Mouse (Mus musculus) midbrain, postnatal 0 days (tissue): ENCODE data around the gene E2f7. TPM values are rescaled to one million over a fixed set of nuclear protein-coding genes. Genes with fewer than 3 reads are reported as not detected.
A peak's percentile ranks its signal among the peaks of the same experiment; 100 is the strongest.

Source experiments
- ATAC-seq: fragments of 200-750 bp; cut with Nextera tagmentation; 2 replicates; pipeline ENCODE4 v1.8.0; 2017; ENCODE audit warnings: moderate number of reproducible peaks, mild to moderate bottlenecking, moderate TSS enrichment, moderate library complexity; ENCODE audit not compliant: low FRiP score
- DNase-seq: peaks from one replicate; pipeline ENCODE4 v3.0.0-alpha.2; 2015; ENCODE audit warnings: low spot score
- H3K27ac ChIP-seq: fragments of 300-500 bp; sonication (generic); 2 replicates; pipeline ENCODE4 v1.5.1; 2014; ENCODE audit warnings: low read depth, mild to moderate bottlenecking, low read length, mixed read lengths
- H3K27me3 ChIP-seq: fragments of 300-500 bp; sonication (generic); 2 replicates; pipeline ENCODE4 v1.6.1; 2014; ENCODE audit warnings: low read length, control low read depth, mixed read lengths; ENCODE audit not compliant: insufficient read depth
- H3K36me3 ChIP-seq: fragments of 300-500 bp; sonication (generic); 2 replicates; pipeline ENCODE4 v1.6.1; 2014; ENCODE audit warnings: low read length, control low read depth, mixed read lengths; ENCODE audit not compliant: insufficient read depth
- H3K4me1 ChIP-seq: fragments of 300-500 bp; sonication (generic); 2 replicates; pipeline ENCODE4 v1.6.1; 2014; ENCODE audit warnings: mild to moderate bottlenecking, control low read depth, antibody characterized with exemption, low read length, mixed read lengths; ENCODE audit not compliant: insufficient read depth
- H3K4me2 ChIP-seq: fragments of 300-500 bp; sonication (generic); 2 replicates; pipeline ENCODE4 v1.6.1; 2014; ENCODE audit warnings: low read depth, mild to moderate bottlenecking, low read length, mixed read lengths; ENCODE audit not compliant: poor library complexity, severe bottlenecking
- H3K4me3 ChIP-seq: fragments of 300-500 bp; sonication (generic); 2 replicates; pipeline ENCODE4 v1.5.1; 2014; ENCODE audit warnings: low read depth, mild to moderate bottlenecking, low read length, moderate library complexity
- H3K9ac ChIP-seq: fragments of 300-500 bp; sonication (generic); replicated peaks from 2 replicates; pipeline ENCODE4 v1.6.1; 2014; ENCODE audit warnings: mild to moderate bottlenecking, low read length, moderate library complexity, mixed read lengths; ENCODE audit not compliant: poor library complexity, severe bottlenecking
- H3K9me3 ChIP-seq: fragments of 300-500 bp; sonication (generic); 2 replicates; pipeline ENCODE4 v1.6.1; 2016; ENCODE audit warnings: low read length, control low read depth
- CTCF ChIP-seq: IDR thresholded peaks from 2 replicates; pipeline ENCODE4 v1.5.1; 2016; ENCODE audit warnings: antibody characterized with exemption, mild to moderate bottlenecking
- WGBS: fragments of 180-500 bp; shearing (Covaris S2); extraction: QIAGEN DNeasy Blood & Tissue Kit; methylation state at CpG from one replicate; pipeline ENCODE4 v1.1.7; 2014; 5-methylcytosine and 5-hydroxymethylcytosine counted together
- polyA plus RNA-seq: library from polyadenylated mRNA; unstranded; fragments of >200 nt; fragmentation: Nextera tagmentation; extraction: Ambion mirVana; gene quantifications from 2 replicates; pipeline ENCODE4 v1.2.1, GENCODE M21; 2015
- total RNA-seq: library from RNA; depleted of rRNA; stranded (reverse); fragments of >200 nt; gene quantifications from 2 replicates; pipeline ENCODE4 v1.2.3, GENCODE M21; 2014; rRNA removed

E2f7 gene
- total and polyA plus RNA-seq, 2 experiments from 2014 or later = 1.4 to 2.3 TPM

DNA sequence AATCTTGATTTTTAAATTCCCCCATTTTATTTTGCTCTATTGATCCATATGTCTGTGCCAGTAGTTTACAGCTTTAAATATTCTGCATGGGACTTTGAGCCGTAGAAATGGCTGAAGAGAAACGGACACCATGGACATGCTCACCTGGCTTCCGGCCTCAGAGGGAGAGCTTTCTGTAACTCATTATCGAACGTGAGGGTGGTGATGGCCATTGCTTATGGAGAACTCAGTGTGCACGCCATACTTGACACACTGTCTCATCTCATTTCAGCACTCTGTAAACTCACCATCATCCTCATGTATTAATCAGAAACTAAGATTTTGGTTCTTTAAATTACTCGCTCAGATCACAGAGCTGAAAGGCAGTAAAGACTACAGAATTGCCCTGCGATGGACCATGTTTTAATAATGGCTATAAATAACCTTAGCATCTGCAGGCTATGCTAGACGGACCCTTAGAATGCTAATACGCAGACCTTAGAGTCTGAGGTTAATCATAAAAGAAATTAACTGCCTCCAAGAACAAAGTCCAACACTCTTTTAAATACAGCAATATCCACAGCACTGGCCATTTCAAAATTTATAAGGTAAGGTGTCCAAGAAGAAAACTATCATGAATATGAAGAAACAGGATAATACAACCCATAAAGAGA, 66.1 kb downstream of the E2f7 start:
- H3K4me2 ChIP-seq = no peak overlapping the region
- ATAC-seq = no peak

DNA sequence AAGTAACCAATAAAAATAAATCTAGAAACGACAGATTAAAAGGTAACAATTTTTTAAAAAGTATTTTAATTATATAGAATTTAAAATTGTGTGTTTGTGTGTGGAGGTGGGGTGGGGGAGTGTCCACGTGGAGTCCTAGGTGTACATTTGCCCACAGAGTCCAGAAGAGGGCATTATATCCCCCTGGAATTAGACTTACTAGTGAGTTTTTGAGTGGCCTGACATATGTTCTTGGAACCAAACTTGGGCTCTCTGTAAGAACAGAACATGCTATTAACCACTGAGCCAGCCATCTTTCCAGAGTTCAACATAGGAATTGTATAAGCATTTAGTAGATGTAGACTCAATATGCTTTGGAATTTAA, 66.6 kb downstream of the E2f7 start:
- Histone ChIP-seq H3K4me2 (no peak overlapping the region), H3K9me3 (no peaks in the 10 kb centered on the region), H3K36me3 (no peaks in the 10 kb centered on the region), H3K9ac (no peak overlapping the region), H3K4me1 (no peaks in the 10 kb centered on the region), H3K4me3 (no peak overlapping the region), H3K27me3 (no peaks in the 10 kb centered on the region), H3K27ac (no peak overlapping the region)
- DNase-seq = no peak
- ATAC-seq = no peak
- peak; percentile 19 for TF ChIP-seq CTCF
- WGBS = 57% methylated on average over 2 of the region's 2 CpGs

More for the DNA sequence above, 66.1 kb downstream of the E2f7 start:
- no peak overlapping the region for H3K4me3 ChIP-seq
- no peak overlapping the region for H3K9ac ChIP-seq
- H3K9me3 ChIP-seq = no peaks in the 10 kb centered on the region
- H3K27me3 ChIP-seq = no peaks in the 10 kb centered on the region
- WGBS = 79% methylated on average over 10 of the region's 10 CpGs
- no peaks in the 10 kb centered on the region for H3K36me3 ChIP-seq
- H3K4me1 ChIP-seq = no peaks in the 10 kb centered on the region
- no peak overlapping the region for H3K27ac ChIP-seq
- no peak for TF ChIP-seq CTCF
- DNase-seq = no peak

DNA sequence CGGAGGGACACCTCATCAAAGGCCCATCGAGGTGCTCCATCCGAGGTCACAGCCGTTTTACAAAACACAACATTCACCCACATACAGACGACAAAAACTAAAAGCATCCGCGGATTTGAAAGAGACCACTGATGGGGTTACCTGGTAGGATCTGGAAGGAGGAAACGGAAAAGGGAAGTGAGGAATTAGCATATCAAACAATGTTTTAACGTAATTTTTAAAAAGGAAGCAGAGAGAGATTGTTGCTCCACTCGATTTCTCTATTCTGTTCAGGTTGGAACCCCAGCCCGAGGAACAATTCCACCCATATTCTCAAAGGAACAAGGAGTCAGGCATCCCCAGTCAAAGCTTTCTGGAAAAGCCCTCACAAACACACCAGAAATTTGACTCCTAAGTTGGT, 75.9 kb downstream of the E2f7 start:
- TF ChIP-seq CTCF = no peak
- Histone ChIP-seq H3K27me3 (no peaks in the 10 kb centered on the region), H3K36me3 (no peaks in the 10 kb centered on the region), H3K4me1 (no peaks in the 10 kb centered on the region), H3K4me2 (no peak overlapping the region), H3K27ac (no peak overlapping the region), H3K4me3 (no peak overlapping the region), H3K9ac (no peak overlapping the region), H3K9me3 (no peaks in the 10 kb centered on the region)
- DNase-seq = no peak
- ATAC-seq = no peak
- 81% methylated on average over 11 of the region's 11 CpGs for WGBS

DNA sequence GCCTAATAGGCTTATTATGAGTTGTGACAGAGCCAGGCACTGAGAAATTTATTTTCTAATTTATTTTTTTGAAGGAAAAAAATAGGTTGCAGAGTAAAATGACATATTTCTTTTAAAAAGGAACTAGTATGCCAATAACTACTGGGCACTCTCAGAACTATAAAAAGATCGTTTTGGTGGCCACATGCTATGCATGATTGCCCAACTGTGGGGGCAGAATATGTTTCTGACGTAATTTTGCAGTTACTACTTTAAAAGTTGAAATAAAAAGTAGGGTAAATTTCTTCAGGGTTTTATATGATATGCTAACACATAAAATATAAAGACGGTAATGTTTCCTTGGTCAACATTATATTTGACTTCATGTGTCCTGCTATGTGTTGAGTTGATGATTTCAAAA, 76.5 kb downstream of the E2f7 start:
- no peaks in the 10 kb centered on the region for H3K27me3 ChIP-seq
- no peaks in the 10 kb centered on the region for H3K9me3 ChIP-seq
- DNase-seq (no peak), ATAC-seq (no peak)
- no peaks in the 10 kb centered on the region for H3K36me3 ChIP-seq
- no peak overlapping the region for H3K27ac ChIP-seq
- TF ChIP-seq CTCF = no peak
- 87% methylated on average over 3 of the region's 3 CpGs for WGBS
- no peak overlapping the region for H3K9ac ChIP-seq
- no peaks in the 10 kb centered on the region for H3K4me1 ChIP-seq
- H3K4me2 ChIP-seq = no peak overlapping the region
- no peak overlapping the region for H3K4me3 ChIP-seq

DNA sequence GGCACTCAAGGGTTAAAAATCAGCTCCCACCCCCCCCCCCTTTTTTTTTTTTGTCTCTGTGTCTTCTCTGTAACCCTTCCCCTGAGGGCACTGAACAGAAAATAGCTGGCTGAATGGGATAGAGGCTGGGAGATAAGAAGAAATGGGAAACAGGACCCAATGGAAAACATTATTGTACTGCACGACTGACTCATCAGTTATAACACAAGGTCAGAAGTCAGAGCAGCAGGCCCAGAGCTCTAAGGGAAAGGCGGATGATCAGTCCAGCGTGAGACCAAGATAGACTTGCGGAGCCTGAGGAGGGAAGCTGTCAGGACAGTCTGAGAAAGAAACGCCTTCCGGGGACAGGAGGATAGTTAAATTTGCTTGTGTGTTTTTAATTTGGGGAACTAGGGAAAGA, 87.1 kb downstream of the E2f7 start:
- no peak overlapping the region for H3K4me3 ChIP-seq
- 44% methylated on average over 6 of the region's 6 CpGs for WGBS
- no peaks in the 10 kb centered on the region for H3K36me3 ChIP-seq
- no peak for DNase-seq
- no peak overlapping the region for H3K4me2 ChIP-seq
- ATAC-seq = no peak
- no peaks in the 10 kb centered on the region for H3K27me3 ChIP-seq
- no peak overlapping the region for H3K27ac ChIP-seq
- no peaks in the 10 kb centered on the region for H3K4me1 ChIP-seq
- no peaks in the 10 kb centered on the region for H3K9me3 ChIP-seq
- H3K9ac ChIP-seq = no peak overlapping the region
- TF ChIP-seq CTCF = no peak

DNA sequence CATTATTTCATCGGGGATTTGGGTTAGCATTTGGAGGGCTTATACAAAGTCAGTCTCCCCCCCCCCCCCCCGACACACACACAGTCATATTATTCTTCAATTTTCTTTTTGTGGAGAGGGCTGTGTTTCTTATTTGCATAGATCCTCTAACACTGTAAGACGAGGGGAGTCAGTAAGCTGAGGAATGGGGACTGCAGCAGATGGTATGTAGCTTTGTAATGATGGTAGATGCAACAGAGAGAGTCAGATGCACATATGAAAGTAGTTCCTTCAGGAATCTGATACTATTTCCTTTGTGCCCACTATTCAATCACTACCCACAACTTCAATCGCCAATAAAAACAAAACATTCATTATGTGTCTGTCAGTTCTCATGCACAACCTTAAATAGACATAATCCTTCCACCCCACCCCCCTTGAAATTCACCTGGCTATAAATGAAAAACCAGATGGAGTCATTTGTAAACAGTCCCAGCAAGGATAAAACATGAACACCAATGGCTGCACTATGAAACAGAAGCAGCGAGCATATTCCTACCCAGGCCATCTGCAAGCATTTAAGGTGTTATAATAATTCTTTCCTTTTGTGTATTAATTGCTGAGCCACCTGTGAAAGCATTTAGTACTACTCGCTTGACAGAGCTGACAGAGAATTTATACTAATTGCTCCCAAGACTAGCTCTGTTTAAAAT, 90.0 kb downstream of the E2f7 start:
- no peaks in the 10 kb centered on the region for H3K4me1 ChIP-seq
- no peak for ATAC-seq
- H3K27me3 ChIP-seq = no peaks in the 10 kb centered on the region
- WGBS = 77% methylated on average over 6 of the region's 6 CpGs
- no peak overlapping the region for H3K4me2 ChIP-seq
- H3K9ac ChIP-seq = no peak overlapping the region
- TF ChIP-seq CTCF = no peak
- DNase-seq = no peak
- H3K27ac ChIP-seq = no peak overlapping the region
- H3K4me3 ChIP-seq = no peak overlapping the region
- no peaks in the 10 kb centered on the region for H3K36me3 ChIP-seq
- H3K9me3 ChIP-seq = no peaks in the 10 kb centered on the region

Other genes starting within 250 kb of the E2f7 start
- gene Csrp2, start 174.3 kb downstream of the E2f7 start, total RNA-seq = 43.1 and 62.1 TPM in 2 replicates
- gene Csrp2, start 174.3 kb downstream of the E2f7 start, polyA plus RNA-seq = 77.0 and 80.1 TPM in 2 replicates